Mouse (Mus musculus): ENCODE results near the gene Prdx3. TPM values are rescaled to one million over a fixed set of nuclear protein-coding genes. Genes with fewer than 3 reads are reported as not detected.
"Not testable (repeated sequence)": the region's sequence is repeated elsewhere in the genome, so short reads cannot be mapped to it uniquely, and the experiment has no call there.

Gene Prdx3
- total RNA-seq, 2 experiments from 2014 or later = 109 to 115 TPM

- no peak for DNase-seq (ENCODE audit: low spot score in 2 of 2)
These were observed 3.9 kb downstream of the Prdx3 start for GRCm38 (mm10) chr19:60870489-60870888.

GRCm38 (mm10) chr19:60866169-60866568 lies 8.2 kb downstream of the Prdx3 start:
- DNase-seq (ENCODE audit: low spot score in 2 of 2) = not testable (repeated sequence)

GRCm38 (mm10) chr19:60860868-60861700 lies 13.3 kb downstream of the Prdx3 start, which contains the start of gene Sfxn4:
Gene Sfxn4, minus strand, starts transcription at chr19:60861479.
- DNase-seq (ENCODE audit: low spot score in 2 of 2) = peak; percentile 76 to 87

GRCm38 (mm10) chr19:60845731-60846130 lies 28.6 kb downstream of the Prdx3 start:
- no peak for DNase-seq (ENCODE audit: low spot score in 2 of 2)

- no peak for DNase-seq (ENCODE audit: low spot score in 2 of 2)
These were observed 31.0 kb downstream of the Prdx3 start for GRCm38 (mm10) chr19:60843324-60843723.

GRCm38 (mm10) chr19:60837747-60838146 lies 36.6 kb downstream of the Prdx3 start:
- DNase-seq (ENCODE audit: low spot score in 2 of 2) = peak; percentile 24 to 67

GRCm38 (mm10) chr19:60818677-60819076 lies 55.7 kb downstream of the Prdx3 start:
- no peak for DNase-seq (ENCODE audit: low spot score in 2 of 2)

Other genes starting within 250 kb of the Prdx3 start
- under 1 TPM; 0.70 to 0.76 TPM for gene Nanos1, start 118.6 kb downstream of the Prdx3 start, total RNA-seq (2021)
- 100 to 1,000 TPM; 123 to 135 TPM for gene Eif3a, start 83.9 kb downstream of the Prdx3 start, total RNA-seq (2021)
- 10 to 100 TPM; 23.4 to 24.1 TPM for gene Fam45a, start 63.0 kb downstream of the Prdx3 start, total RNA-seq (2021)
- 1 to 10 TPM; 4.2 to 6.2 TPM for gene Sfxn4, start 13.1 kb downstream of the Prdx3 start, total RNA-seq (2021)
- 10 to 100 TPM; 12.9 to 16.0 TPM for gene Grk5, start 15.2 kb upstream of the Prdx3 start, total RNA-seq (2021)

Data from gastrocnemius, postnatal 4 days (tissue).